Mouse (Mus musculus): ENCODE measurements around the gene Nf2. TPM values are rescaled to one million over a fixed set of nuclear protein-coding genes. Genes with fewer than 3 reads are reported as not detected.

The Nf2 gene
- total RNA-seq (2021) = 100 to 1,000 TPM in 1 of 2 experiments, 10 to 100 TPM in 1; 75.0 to 162 TPM
- long read RNA-seq, experiment 1, full-length matches to known transcripts = 8 of 45 reads
- long read RNA-seq, experiment 1, partial matches to known transcripts = 13 of 45 reads
- long read RNA-seq, experiment 1, other reads (novel, unspliced or antisense) = 24 of 45 reads
- long read RNA-seq, experiment 2, full-length matches to known transcripts = 6 of 9 reads
- long read RNA-seq, experiment 2, partial matches to known transcripts = 1 of 9 reads
- long read RNA-seq, experiment 2, other reads (novel, unspliced or antisense) = 2 of 9 reads

DNA sequence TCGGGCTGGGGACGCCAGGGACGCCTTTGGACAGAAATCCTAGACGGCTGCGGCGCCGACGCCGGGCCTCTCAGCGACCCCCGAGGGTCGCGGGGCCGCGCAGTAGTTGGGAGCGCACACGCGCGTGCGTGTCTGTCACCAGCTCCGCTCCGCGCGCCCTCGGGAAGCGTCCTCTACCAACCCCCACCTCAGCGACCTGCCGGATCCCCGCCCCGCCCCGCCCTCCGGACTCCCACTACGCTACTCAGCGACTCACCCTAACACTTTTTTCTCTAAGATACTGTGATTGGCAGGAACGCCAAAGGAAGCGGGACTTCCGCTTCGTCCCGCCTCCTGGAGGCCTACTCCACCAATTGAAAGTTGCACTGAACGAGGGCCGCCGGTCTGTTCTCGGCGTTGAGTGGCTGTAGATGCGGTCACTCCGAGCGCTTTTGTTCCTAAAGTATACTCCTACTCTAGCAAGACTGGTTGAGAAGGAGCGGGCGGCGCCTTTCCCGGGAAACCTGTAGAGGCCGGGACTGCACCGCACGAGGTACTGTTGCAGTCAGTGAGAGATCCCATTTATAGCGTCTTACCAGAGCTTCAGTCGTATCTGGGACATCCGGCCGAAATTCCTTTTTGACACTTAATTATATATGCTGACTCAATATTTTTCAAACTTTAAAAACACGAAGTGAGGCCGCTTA is at the start of gene Nf2:
Gene Nf2, minus strand, starts transcription at position 279 of the 686 bp plus-strand sequence.
- peak; percentile 96 to 98 for DNase-seq

DNA sequence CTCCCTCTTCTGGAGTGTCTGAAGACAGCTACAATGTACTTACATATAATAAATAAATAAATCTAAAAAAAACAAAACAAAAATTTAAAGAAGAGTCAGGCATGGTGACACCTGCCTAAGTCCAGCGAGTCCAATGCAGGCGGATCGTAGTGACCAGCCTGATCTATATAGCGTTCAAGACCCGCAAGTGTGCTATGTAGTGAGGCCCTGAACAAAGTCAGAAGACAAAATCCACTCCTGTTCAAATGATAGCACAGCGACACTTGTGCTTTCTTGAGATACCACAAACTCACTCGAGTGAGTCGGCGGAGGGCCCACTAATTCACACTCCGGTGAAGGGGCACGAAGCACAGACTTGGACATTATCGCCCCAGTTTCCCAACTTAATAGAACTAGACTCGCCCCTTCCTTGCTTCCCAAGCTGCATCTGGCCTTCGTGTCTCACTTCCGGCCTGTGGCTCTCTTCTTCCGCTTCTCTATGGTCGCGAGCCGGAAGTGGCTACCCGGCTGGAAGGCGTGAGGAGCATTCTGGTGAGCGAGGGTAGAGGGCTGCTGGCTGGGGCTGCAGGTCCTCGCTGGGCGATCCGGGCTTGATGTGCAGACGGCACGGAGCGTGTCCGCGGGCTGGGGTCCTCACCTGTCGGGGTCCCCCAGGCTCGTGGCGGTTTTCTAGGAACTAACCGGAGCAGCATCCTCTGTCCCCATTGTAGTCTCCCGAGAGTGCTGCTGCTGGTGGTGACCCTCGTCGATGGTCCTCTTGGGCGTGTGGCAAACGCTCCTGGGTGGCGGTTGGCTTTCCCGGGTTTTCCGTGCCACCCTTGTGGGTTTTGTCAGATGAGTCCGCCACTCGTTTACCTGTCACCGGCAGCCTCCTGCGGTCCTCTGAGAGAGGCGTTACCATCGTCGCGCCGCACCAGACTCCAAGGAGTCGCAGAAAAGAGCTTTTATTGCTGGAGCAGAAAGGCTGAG is 45.8 kb upstream of the Nf2 start, which contains the start of gene Thoc5:
Gene Thoc5, plus strand, starts transcription at position 473 of the 969 bp plus-strand sequence.
- DNase-seq = peak; percentile 86 to 88

DNA sequence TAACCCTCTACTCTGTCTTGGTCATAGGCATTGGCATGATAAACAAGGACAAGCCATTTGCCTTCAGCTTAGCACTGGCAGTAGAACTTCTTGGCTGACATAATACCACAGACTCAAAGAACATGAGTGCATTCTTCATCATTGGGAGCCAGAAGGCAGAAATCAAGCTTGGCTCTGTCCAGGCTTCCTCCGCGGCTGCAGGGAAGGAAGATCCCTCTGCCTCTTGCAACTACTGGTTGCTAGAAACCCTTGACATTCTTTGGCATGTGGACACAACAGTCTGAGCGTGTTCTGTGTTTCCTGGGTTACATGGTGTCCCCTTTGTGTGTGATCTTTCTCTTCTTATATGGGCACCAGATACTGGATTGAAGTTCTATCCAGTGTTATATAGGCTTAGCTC is 37.7 kb upstream of the Nf2 start:
- no peak for DNase-seq

DNA sequence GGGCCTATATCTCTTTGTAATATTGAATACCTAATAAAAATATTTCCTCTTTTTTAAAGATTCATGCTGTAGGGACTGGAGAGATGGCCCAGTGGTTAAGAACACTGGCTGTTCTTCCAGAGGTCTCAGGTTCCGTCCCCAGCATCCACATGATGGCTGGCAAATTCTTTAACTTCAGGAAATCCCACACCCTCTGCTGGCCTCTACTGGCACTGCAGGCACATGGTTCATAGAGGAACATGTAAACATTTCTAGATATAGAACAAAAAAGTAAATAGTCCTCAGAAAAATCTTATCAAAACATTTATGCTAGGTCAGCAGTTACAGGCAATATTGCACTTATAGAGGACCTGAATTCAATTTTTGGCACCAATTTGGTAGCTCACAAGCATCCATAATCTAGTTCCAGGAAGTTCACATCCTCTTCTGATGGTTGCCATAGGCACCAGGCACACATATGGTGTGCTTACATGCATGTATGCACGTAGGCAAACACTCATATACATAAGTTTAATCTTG is 36.1 kb upstream of the Nf2 start:
- DNase-seq = peak; percentile 59 to 61

DNA sequence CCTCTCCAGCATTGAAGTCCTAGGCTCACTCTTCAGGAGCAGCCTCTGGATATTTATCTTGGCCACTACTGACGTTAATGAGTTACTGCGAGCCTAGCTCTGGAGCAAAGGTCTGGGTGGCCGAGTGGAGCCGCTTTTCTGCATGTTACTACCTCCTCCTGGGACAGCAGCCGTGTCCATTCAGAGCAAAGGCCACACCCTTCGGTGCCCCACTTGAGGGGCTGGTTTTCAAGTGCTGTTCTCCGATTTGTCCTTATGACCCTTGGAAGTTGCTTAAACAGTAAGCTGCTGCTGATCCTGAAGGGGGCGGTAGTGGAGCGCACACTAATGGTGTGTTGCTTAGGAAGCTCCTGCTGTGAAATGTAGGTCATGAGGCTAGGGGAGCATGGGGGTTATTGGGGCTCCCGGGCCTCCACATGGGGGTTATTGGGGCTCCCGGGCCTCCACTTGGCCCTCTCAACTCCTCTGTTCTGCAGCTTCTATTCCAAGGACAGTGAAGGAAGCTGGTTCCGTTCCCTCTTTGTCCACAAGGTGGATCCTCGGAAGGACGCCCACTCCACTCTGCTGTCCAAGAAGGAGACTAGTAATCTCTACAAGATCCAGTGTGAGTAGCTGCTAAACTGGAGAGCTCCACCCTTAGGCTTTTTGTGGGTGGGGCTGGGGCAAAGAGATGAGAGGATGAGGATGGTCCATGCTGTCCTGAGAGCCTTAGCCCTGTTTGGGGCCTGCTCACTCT is 33.7 kb upstream of the Nf2 start:
- peak; percentile 40 to 48 for DNase-seq

DNA sequence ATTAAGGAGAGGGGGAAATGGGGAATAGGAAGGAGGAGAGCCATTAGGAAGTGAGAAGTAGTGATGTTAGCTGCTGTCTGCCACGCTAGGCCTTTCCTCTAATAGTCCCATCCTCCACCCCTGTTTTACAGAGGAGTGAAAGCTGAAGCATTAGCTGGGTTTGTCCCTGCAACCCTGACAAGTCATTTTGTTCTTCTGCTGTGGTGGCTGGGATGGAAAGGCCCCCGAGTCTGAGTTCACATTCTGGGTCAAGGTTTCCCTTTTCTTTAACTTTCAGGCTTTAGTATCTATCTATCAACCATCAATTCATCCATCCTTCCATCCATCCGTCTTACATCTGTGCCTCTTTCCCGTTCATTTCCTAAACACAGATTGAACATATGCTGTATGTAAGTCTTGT is 31.8 kb upstream of the Nf2 start:
- DNase-seq = no peak

DNA sequence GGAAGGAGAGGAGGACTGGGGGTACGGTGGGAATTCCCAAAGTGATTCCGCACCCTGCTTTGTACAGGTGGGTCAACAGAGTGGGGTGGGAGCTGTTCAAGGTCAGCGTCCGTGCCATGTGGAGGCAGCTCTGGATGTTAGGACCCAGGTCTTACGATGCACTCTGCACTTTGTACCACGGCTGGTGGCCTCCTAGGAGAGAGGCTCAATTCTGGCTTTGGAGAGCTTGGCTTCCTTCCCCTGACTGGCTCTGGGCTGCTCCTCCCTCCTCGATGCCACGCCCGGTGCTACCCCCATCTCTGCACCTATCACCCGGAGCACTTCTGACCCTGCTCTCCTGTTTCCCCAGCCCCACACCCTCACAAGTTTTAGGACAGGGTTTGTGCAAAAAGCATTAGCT is 25.2 kb upstream of the Nf2 start:
- peak in 1 of 2 experiments; percentile 34 for DNase-seq

DNA sequence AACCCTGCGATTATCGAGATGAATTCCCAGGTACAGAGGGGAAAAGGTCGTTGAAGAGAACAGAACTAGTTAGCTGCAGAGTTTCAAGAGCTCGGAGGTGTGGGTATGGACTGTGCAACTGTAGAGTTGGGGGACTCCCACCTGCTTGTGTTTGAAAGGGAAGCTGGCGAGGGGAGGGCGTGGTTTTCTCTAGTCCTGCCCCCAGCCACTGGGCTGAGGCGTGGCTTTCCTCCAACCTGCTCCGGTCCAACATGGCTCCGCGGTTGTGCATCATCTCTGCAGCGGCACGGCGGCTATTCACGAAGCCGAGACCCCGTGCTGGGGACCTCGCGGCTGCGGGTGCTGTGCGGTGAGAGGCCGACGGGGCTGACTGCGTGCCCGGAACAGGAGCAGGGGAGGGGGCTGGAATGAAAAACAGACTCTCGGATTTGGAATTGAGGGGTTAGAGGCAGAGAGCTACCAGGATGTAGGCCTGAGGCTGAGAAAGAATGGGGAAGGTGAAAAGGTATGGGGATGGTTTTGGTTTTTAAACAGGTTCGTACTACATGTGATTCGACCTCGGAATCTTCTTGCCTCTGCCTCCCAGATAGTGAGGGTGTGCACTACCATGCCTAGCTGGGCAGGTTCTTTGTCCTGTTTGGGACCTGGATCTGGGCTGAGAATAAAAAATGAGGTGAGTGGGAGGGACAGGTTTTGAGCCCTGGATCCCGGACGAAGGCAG is 24.6 kb upstream of the Nf2 start, which contains the start of gene Nipsnap1:
Gene Nipsnap1, plus strand, starts transcription at position 197 of the 721 bp plus-strand sequence.
- peak; percentile 80 to 86 for DNase-seq

DNA sequence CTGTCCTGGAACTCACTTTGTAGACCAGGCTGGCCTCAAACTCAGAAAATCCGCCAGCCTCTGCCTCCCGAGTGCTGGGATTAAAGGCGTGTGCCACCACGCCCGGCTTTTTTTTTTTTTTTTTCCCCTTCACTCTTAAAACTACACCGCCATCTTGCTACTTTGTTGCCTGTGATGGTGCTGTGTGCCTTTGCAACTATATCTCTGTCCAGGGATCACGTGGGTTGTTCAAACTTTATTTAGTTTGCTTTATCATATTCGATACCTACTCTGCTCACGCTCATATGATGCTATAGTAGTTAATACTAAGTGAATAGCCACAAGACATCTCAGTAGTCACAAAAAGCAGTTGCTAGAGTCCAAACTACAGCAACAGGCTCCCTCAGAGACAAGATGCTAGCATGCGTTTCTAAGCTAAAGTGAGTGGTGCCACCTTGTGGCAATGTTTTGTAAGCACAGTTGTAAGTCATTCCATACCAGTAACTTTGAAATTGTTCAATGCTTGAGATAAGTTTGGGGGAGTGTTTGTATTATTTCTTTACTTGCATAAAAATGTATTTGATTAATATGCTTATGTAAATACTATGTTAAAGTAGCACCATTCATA is 16.4 kb upstream of the Nf2 start:
- peak; percentile 63 to 72 for DNase-seq

DNA sequence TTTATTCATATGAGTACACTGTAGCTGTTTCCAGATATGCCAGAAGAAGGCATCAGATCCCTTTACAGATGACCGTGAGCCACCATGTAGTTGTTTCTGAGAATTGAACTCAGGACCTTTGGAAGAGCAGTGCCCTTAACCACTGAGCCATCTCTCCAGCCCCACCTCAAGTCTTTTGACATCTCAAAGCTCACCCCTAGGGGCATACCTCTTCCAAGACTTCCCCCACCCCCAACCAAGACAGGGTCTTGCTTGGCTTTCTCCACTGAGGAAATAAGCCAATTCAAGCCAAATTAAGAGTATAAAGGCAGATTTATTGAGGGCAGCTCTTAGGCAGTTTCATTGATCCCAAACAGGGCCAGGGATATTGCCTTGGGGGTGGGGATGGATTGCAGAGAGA is 13.4 kb upstream of the Nf2 start:
- DNase-seq = no peak

DNA sequence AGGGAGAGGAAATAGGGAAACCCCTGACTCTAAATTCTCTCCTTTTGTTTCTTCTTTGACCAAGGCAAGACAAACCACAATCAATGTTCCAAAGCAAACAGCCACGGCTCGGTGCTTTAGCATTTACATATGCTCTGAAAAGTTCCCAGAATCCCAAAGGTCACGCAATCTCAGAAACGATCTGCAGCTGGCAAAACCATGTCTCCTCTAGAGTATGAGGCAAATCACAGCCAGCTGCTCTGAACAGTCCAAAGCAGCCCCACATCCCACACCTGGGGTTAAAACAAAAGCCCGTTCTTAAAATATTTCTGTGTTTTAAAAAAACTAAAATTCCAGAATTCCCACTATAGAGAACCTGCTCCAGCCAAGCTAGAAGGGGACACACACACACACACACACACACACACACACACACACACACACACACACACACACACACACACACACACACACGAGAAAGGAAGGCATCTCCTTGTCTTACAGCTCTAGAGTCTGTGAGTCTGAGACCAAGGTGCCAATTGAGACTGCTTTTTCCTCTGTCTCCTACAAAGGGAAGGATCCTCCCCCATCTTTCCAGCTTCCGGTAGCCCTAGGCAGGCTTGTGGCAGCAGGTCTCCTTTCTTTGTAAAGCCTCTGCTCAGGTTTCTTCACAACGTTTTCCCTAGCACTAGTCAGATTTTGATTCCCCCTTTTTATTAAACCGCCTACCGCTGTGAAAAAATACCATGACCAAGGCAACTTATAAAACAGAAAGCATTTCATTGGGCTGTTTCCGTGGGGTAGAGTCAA is 12.7 kb upstream of the Nf2 start:
- no peak for DNase-seq

DNA sequence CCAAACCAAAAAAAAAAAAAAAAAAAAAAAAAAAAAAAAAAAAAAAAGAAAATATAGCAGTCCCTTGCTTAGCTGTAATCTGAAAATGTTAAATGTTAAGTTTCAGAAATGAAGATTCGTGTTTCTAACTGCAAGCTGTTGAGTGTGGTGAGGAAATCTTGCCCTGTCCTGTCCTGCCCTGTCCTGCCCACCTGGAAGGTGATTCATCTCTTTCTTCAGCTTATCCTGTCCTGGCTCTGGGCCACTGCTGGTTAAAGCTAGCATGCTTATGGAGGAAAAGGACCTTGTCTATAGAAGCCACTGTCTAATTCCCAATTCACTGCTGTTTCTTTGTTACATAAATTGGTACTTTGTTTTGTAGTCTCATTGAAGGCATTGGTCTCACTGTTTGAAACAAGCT is 11.7 kb upstream of the Nf2 start:
- no peak for DNase-seq

DNA sequence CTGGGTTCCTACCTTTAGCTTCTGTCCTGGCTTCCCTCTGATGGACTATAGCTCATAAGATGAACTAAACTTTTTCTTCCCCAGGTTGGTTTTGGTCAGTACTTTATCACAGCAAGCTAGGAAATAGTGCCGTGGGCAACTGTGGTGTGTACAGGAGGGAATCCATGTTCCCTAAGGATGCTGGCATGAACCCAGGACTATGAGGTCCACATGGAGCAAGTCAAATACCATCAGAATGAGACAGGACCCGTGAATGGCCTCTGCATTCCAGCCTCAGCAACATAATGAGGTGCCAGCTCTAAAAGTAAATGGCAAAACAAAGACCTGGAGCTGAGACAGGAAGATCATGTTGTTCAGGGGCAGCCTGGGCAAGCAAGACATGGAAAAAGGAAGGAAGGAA is 9.1 kb upstream of the Nf2 start:
- DNase-seq = no peak

DNA sequence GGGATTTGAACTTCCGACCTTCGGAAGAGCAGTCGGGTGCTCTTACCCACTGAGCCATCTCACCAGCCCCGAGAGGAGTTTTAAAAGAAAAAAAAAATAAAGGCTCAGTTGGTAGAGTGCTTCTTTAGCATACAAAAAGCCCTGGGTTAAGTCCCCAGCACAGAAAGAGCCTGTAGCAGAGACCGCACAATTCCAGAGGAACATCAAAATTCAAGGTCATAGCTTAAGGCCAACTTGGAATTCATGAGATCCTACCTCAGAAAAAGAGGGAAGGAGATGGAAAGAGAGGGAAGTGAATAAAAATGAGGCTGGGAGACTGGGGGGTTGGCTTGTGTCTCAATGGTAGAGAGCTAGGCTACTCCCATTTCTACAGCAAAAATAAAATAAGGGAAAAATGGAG is 4.8 kb upstream of the Nf2 start:
- no peak for DNase-seq

DNA sequence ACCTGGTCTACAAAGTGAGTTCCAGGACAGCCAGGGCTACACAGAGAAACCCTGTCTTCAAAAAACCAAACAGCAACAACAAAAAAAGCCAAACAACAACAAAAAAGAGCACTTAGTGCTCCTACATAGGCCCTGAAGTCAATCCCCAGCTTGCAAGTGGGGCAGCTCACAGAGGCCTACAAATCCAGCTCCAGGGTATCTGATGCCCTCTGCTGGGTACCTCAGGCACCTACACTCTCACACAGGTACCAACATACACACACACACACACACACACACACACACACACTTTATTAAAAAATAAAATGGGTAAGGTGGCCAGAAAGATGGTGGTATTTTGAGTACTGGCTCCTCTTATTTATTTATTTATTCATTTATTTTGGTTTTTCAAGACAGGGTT is 3.7 kb upstream of the Nf2 start:
- no peak for DNase-seq

DNA sequence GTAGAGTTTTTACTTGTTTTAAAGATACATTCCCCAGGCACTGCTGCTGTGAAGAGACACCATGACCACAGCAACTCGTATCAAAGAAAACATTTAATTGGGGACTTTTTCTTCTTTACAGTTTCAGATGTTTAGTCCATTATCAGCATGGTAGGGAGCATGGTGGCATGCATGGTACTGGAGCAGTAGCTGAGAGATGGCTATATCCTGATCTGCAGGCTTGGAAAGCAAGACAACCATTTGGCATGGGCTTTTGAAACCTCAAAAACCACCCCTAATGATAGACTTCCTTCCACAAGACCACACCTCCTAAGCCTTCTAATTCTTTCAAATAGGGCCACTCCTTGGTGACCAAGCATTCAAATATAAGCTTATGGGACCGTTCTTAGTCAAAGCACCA is 1.1 kb upstream of the Nf2 start:
- DNase-seq = no peak

DNA sequence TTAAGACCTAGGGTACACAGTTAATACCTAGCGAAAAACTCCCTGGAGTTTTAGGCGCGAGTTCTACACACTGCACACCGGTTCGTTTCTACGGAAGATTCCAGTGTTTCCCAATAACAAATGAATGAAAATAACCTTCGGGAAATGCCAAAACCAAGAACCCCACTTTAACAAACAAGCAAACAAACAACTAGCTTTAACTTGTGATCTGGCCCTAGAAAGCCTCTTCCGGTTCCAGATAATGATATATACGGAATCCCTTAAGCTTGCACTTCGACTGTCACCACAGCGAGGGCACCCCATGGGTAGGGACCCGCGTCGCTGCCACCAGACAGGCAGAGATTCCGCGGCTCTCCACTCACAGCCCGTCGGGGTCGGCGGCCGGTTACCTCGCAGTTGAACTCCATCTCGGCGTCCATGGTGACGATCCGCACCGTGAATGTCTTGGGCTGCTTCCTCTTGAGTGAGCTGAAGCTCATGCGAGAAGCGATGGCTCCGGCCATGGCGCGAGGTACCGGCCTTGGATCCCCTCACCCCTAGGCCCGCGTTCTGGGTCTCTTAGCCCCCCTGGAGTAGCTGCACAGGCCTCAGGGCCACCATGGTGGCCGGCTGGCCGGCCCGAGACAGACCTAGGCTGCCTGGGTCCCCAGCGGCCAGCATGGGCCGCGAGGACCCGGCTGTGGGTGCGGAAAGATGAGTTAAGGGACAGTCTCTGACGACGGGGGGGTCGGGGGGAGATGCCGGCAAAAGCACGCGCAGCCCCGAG is 670 bp downstream of the Nf2 start:
- peak; percentile 61 to 67 for DNase-seq

DNA sequence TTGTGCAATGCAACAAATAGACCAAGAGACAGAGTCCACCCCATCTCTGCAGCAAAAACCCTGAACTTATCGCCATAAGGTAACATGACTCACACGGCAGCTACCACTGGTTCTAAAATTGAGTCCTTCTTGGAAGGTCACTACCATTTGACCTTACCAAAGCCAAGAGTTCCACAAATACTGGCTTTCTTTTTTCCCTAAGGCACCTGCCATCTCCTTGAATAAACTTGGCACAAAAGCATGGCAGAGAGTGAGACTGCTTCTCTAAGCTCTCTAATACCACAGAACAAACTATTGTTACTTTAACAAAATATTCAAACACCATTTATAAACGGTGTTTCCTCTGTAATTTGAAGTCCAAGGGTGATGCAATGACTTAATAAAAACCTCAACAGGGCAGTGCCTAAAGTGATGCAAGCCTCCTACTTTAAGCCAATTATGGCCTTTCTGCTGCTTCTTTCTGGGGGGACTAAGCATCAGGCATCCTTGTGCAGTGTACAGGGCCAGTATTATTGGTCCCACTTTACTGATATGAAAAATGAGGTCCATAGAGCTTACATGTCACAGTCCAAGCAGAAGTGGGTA is 8.3 kb downstream of the Nf2 start:
- peak in 1 of 2 experiments; percentile 17 for DNase-seq
